Mouse (Mus musculus) embryonic stem cell, embryonic (primary cell): Measurements from ENCODE around the gene Vrk2.

Experiments used
- CTCF ChIA-PET, 4 experiments: fragments of 300-600 bp in 2 of 4; fragments of 350-600 bp in 2 of 4; sonication (Branson Sonifier 250); formaldehyde crosslinking; loops; one replicate each; lab custom pipeline; 2022; ENCODE audit warnings: inconsistent platforms in 2 of 4; lab: Charles Lee
- POLR2A ChIA-PET, 4 experiments: fragments of 300-600 bp in 2 of 4; fragments of 350-600 bp in 2 of 4; sonication (Branson Sonifier 250); formaldehyde crosslinking; loops; one replicate each; lab custom pipeline; 2022; ENCODE audit warnings: antibody characterized with exemption in 4 of 4, inconsistent platforms in 1 of 4; lab: Charles Lee

Vrk2 gene

DNA sequence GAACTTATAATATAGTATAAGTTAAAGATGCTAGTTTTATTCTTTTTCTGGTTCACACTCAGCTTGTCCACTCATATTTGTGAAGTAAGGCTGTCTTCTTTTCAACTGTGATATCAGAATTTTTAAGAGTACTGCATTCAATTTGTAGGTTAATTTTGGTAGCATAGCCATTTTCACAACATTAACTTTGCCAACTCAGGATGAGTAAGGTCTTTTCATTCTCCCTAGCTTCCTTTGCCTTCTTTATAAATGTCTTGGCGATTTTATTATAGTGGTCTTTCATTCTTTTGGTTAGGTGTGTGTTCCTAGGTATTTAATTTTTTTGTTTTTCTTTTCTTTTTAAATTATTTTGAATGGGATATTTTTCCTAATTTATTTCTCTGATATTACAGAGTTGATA, 143.2 kb downstream of the Vrk2 start:
- ChIA-PET CTCF (no interaction called here), POLR2A (interaction anchor here in 1 of 4 experiments (1.2 kb wide), 1 partner anchor 9 kb away, joined by 4 read pairs; no protein-coding TSS in a partner anchor)

DNA sequence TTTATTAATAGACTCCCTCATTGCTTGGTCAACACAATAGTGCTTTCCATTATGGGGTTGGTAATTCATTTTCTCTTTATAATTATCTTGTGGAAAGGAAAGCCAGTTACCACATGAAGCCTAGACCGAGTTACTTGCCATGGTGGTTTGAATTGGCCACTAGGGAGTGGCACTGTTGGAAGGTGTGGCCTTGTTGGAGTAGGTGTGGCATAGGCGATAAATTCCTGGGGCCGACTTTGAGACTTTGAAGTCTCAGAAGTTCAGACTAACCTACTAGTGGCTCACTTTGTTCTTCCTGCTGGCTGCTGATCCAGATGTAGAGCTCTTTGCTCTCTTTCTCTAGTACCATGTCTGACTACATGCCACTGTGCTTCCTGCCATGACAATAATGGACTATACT, 144.0 kb downstream of the Vrk2 start:
- CTCF ChIA-PET = no interaction called here
- POLR2A ChIA-PET = interaction anchor here in 1 of 4 experiments (0.7 kb wide), 1 partner anchor 388 kb away, joined by 3 read pairs; no protein-coding TSS in a partner anchor

DNA sequence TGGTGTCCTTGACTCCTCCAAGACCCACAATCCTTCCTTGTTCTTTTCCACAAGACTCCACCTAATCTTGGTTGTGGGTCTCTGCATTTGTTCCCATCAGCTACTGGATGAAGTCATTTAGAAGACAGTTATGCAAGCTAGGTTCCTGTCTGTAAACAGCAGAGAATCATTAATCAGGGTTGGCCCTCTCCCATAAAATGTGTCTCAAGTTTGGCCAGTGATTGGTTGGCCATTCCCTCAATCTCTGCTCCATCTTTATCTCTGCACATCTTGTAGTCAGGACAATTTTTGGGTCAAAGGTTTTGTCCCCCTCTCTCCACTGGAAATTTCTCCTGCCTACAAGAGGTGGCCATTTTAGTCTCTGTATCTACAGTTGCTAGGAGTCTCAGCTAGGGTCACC, 149.4 kb downstream of the Vrk2 start:
- POLR2A ChIA-PET = no interaction called here
- CTCF ChIA-PET = no interaction called here

DNA sequence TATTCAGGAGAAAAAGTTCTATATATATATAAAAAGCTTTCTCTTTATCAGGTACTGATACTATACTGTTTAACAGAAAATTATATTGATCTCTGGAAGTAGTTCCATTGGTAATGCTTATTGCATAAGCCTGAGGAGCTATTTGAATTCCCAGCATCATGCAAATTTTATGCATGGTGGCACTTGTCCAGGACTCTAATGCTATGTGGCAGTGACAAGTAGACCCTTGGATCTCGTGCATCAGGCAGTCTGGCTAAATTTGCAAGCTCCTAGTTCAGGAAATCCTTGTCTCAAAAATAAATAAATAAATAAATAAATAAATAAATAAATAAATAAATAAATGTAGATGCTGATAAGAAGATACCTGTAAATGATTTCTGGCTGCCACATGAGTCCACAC, 152.7 kb downstream of the Vrk2 start:
- ChIA-PET POLR2A (no interaction called here), CTCF (no interaction called here)

DNA sequence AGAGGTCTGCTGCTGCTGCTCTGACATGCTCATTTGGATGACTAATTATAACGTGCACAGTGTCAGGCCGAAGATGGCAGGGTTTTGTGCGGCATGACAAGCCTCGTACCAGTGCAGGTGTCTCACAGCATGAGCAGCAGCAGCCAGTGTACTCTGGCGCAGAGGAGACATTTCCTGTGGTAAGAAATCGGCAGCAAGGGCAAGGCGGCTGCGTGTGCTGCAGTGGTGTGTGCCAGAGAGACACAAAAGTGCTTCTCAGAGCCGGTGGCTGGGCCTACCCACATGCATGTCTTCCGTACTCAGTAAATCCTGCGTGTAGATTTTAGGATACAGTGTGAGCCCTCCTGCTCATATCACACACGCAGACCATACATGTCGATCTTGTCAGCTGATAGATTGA, 156.0 kb downstream of the Vrk2 start:
- POLR2A ChIA-PET = interaction anchor here in 1 of 4 experiments (0.9 kb wide), 1 partner anchor 37 kb away, joined by 3 read pairs; no protein-coding TSS in a partner anchor

DNA sequence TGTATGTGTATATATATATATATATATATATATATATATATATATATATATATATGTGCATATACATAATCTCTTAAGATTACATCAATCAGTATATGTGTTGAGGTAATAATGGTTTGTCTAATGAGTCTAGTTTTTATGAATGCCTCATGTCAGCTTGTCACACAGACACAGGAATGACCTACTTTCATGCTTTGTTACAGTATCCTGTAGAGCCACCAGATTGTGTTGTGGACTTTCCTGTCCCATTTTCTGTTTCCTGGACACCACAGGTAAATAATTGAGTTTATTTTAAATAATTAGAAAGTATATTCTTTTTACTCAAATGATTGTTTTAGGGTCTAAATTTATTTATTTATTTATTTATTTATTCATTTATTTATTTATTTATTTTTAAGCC, 159.6 kb downstream of the Vrk2 start:
- POLR2A ChIA-PET = no interaction called here

More for the DNA sequence above, 156.0 kb downstream of the Vrk2 start:
- CTCF ChIA-PET = no interaction called here

DNA sequence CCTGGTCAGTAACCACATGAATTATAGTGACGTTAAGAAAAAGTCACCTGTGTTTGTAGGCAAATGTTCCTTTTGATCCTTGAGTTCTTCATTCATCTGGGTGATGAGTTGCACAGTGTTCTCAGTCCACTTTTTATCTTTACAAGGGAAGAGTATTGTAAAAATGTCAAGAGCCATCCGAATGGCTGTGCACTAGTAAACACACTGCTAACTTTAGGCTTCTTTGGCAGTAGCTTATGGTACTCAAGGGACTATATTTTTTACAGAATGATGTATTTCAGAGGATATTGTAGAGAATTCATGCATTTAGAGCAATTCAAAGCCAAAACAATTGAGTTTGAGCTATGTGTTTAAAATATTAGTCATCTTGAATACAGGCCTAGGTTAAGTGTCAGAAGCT, 172.3 kb downstream of the Vrk2 start:
- CTCF ChIA-PET = no interaction called here

More for the DNA sequence above, 159.6 kb downstream of the Vrk2 start:
- CTCF ChIA-PET = no interaction called here

More for the DNA sequence above, 172.3 kb downstream of the Vrk2 start:
- POLR2A ChIA-PET = no interaction called here
